Mouse (Mus musculus) C2C12 (cell line): ENCODE measurements at regions not wholly inside any gene's neighbourhood (a gene's known extent, or its start where the extent isn't known, plus 50 kb on each side); places are given as distances from the start of the nearest gene placed in this dataset.

Source experiments
- CEBPB ChIP-seq: IDR thresholded peaks from one replicate; pipeline ENCODE4 v1.6.1; 2011; ENCODE audit warnings: low read depth, mild to moderate bottlenecking, control low read depth, moderate library complexity
- CTCF ChIP-seq: IDR thresholded peaks from one replicate; pipeline ENCODE4 v1.5.1; 2011; ENCODE audit not compliant: control insufficient read depth, insufficient read depth, insufficient read length
- MAX ChIP-seq: IDR thresholded peaks from one replicate; pipeline ENCODE4 v1.6.1; 2011; ENCODE audit warnings: mild to moderate bottlenecking, control low read depth
- MYOD1 ChIP-seq: IDR thresholded peaks from one replicate; pipeline ENCODE4 v1.6.1; 2011; ENCODE audit warnings: low read depth; ENCODE audit not compliant: control insufficient read depth, insufficient read length
- MYOG ChIP-seq: IDR thresholded peaks from one replicate; pipeline ENCODE4 v1.6.1; 2011; ENCODE audit not compliant: control insufficient read depth, insufficient read length; ENCODE audit errors: extremely low read depth
- USF1 ChIP-seq: IDR thresholded peaks from one replicate; pipeline ENCODE4 v1.6.1; 2011; ENCODE audit warnings: low read depth, mild to moderate bottlenecking, control low read depth, moderate library complexity

- no peak for TF ChIP-seq USF1
- TF ChIP-seq MAX: no peak
- TF ChIP-seq CTCF: no peak
- TF ChIP-seq MYOD1: no peak
- TF ChIP-seq CEBPB: no peak
- no peak for TF ChIP-seq MYOG
Measured at GRCm38 (mm10) chr11:112130090-112130489, 651.9 kb upstream of the Sox9 start.
